Mouse (Mus musculus): ENCODE measurements around the gene Knl1.

The Knl1 gene

DNA sequence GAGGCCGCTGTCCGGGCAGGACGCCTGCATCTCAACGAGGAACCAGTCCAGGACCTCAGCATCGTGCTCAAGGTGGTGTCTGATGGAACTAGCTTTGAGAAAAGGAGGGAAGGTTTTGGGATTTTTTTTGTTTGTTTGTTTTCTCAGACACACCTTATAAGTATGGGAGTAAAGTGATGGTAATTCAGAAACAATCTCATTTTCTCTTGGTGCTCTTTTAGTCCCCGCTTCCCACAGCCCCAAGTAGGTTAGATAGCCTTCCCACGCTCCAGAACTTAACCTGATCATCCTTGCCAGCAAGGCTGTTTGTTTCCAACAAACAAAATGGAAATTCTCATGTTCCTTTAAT, 11.5 kb upstream of the Knl1 start:
- in situ Hi-C loops (cut with MseI, MboI) = no loop called here

GRCm38 (mm10) chr2:119040882-119041281, 6.0 kb upstream of the Knl1 start:
- in situ Hi-C loops (cut with MseI, MboI) = no loop called here

DNA sequence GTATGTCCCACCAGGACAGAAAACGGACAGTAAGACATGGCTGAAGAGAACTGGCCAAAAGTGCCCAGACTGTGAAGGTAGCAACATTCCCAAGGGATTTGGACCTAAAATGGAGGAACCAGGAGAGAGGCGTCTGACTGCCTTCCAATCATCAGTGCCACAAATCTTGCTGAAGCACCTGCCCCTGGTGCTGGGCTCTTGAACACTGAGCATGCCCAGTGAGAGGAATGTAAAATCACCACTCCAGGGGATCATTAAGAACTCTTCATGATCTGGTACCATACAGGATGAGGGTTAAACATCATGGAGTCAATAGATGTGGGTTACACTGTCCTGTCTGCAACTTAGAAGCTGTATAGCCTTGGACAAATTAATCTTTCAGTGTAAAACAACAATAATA, 1.8 kb upstream of the Knl1 start:
- in situ Hi-C loops (cut with MseI, MboI) = no loop called here

DNA sequence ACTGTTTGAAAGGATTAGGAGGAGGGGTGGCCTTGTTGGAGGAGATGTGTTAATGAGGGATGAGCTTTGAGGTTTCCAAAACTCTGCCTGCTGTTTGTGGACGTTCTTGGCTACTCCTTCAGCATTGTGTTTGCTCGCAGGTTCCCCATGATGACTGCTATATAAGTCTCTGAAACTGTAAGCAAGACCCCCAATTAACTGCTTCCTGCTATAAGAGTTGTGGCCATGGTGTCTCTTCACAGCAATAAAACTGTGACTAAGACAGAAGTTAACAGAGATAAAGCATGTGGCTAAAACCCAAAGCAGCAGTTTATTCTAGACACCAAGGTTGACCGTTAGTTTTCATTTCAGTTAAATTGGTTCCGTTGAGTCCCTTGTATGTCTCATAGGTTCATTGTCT, 930 bp downstream of the Knl1 start:
- in situ Hi-C loops (cut with MseI, MboI) = no loop called here

DNA sequence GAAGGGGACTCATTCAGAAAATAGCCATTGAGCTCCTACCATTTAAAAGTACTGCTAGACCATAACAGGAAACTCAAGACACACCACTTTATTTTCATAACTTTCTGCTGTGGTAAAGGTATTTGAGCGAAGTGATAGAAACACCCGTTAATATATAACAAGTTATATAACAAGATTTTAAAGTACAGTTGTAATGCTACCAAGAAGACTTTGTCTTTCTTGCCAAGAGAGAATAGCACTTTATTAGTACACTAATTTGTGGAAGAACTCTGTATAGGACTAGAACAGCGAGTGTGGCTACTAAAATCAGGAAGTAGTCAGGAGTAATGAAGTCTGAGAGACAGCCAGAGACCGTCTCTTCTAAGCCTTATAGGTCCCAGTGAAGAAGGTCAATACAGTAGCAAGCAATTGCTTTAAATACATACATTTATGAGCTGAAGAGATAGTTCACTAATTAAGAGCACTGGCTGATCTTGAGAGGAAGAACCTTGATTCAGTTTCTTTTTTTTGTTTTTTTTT, 3.3 kb downstream of the Knl1 start:
- in situ Hi-C loops (cut with MseI, MboI) = no loop called here

GRCm38 (mm10) chr2:119060139-119060538, 13.2 kb downstream of the Knl1 start:
- in situ Hi-C loops (cut with MseI, MboI) = no loop called here

DNA sequence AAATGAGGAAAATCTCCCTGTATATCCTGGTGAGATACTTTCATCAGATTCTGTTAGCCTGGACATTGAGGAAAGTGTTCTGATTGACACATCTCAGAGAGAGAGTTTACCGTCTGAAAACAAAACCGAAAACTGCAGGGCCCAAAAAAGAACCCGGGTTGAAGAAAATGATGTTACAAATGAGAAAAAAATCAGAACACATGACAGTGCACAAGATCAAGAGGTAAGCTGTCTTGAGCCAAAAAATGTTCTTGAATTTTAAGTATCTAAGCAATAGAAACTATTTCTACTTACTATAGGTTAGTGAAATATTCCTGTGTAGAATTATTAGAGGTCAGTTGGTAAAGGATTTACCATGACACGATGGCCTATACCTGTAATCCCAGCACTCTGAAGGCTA, 25.5 kb downstream of the Knl1 start:
- in situ Hi-C loops (cut with MseI, MboI) = no loop called here

DNA sequence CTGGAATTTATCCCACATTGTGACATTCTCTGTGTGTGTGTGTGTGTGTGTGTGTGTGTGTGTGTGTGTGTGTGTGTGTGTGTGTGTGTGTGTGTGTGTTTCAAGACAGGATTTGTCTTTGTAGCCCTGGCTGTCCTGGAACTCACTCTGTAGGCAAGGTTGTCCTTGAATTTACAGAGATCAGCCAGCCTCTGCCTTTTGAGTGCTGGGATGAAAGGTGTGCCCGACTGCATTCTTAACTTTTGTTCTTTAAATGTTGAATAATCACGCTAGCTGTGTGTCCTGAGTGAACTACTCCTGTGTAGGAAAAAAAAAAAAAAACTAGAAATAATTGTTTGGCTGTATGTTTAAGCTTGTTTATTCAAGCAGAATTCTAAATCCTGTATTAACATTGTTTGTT, 39.2 kb downstream of the Knl1 start:
- in situ Hi-C loops (cut with MseI, MboI) = no loop called here

DNA sequence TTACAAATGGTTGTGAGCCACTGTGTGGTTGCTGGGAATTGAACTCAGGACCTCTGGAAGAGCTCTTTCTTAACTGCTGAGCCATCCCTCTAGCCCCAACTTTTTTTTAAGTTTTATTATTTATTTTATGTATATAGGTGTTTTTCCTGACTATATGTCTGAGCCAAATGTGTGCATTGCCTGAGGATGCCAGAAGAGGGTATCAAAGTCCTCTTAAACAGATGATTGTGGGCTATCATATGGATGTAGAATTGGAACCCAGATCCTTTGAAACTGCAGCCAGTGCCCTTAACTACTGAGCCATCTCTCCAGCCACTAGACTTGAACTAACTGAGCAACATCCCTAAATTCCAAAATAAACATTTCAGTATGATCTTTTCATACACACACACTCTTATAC, 54.6 kb downstream of the Knl1 start:
- in situ Hi-C loops (cut with MseI, MboI) = no loop called here

- in situ Hi-C loops (cut with MseI, MboI) = no loop called here
Measured at GRCm38 (mm10) chr2:119106583-119106982, 59.7 kb downstream of the Knl1 start.

DNA sequence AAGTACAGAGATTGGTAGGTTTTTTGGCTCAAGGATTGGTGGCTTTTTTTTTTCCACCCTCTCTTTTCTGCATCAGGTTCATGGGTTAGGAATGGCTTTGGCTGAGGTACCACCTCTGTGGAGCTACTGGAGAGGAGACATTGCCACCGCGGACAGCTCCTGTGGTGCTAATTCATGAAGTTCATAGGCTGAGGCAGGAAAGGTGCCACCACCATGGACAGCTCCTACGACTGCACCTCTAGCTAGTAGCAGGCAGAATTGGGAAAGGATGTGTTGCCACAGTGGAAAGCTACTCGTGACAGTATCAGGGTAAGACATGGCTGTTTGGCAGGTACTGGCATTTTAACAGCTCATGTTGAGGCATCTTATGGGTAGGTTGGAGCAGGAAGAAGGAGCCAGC, 61.6 kb downstream of the Knl1 start:
- in situ Hi-C loops (cut with MseI, MboI) = no loop called here

- in situ Hi-C loops (cut with MseI, MboI) = no loop called here
Measured at GRCm38 (mm10) chr2:119111060-119111459, 64.1 kb downstream of the Knl1 start.

- in situ Hi-C loops (cut with MseI, MboI) = no loop called here
Measured at GRCm38 (mm10) chr2:119112438-119113112, 65.7 kb downstream of the Knl1 start, which contains the start of gene Rad51. Rad51 (plus strand) TSS chr2:119112793.

- in situ Hi-C loops (cut with MseI, MboI) = no loop called here
Measured at GRCm38 (mm10) chr2:119113121-119113925, 66.4 kb downstream of the Knl1 start.

DNA sequence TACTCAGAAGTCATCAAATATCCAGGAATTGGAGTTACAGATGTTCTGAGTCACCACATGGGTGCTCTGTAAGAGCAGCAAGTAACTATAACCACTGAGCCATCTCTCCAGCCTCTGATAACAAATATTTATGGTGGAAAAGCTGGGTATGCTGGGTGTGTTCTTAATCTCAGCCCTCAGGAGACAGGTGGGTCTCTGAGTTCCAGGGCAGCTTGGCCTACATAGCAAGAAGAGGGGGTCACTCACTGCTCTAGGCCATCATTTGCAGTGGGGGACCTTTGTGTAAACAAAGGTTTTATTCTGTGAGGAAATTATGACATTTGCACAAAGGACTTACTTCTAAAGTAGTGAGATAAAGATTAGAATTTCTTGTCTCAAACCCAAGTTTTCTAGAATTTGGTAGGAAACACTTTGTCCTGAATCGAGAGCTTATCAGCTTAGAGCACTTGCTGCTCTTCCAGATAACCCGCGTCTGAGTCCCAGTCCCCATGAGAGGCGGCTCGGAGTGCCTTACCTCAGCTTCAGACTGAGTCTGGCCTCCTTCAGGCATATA, 89.5 kb downstream of the Knl1 start:
- in situ Hi-C loops (cut with MseI, MboI) = no loop called here

GRCm38 (mm10) chr2:119145199-119145598, 98.3 kb downstream of the Knl1 start:
- in situ Hi-C loops (cut with MseI, MboI) = no loop called here

DNA sequence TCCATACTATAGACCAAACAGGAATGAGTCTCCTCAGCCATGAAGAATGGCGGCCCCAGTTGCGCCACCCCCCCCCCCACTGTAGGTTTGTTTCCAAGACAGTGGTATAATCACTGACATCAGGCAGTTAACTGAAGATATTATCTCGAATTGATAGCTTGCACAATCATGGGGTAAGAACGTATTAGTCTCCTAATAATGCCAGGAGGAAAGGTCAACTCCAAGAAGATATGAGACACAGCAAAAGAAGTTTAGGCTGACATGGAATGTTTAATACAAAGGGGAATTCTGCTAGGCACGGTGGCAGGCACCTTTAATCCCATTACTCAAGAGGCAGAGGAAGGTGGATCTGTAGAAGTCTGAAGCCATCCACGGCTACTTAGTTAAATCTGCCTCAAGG, 99.5 kb downstream of the Knl1 start:
- in situ Hi-C loops (cut with MseI, MboI) = no loop called here

DNA sequence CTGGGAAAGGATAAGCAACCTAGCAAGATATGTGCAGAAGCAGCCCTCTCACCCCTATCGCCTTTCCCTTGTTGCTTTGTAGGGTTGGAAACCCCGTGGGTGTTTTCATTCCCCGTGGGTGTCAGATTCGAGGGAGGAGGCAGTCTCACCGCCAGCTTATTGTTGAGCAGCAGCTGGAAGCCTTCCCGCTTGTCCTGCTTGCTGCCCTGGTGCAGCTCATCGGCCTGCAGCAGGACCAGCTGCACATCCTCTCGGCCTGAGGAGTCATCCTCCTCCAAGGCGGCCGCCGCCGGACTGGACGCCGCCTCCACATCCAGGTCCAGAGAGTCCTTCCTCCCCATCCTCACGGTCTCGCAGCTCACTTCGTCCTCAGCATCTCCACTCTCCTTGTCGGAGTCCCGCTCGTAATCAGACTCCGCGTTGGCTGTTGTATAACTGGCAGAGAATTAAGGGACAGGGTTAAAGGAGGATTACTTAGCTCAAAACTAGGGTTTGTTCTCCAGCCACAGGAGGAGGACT, 100.3 kb downstream of the Knl1 start:
- in situ Hi-C loops (cut with MseI, MboI) = no loop called here

GRCm38 (mm10) chr2:119147775-119148174, 100.9 kb downstream of the Knl1 start:
- in situ Hi-C loops (cut with MseI, MboI) = no loop called here

DNA sequence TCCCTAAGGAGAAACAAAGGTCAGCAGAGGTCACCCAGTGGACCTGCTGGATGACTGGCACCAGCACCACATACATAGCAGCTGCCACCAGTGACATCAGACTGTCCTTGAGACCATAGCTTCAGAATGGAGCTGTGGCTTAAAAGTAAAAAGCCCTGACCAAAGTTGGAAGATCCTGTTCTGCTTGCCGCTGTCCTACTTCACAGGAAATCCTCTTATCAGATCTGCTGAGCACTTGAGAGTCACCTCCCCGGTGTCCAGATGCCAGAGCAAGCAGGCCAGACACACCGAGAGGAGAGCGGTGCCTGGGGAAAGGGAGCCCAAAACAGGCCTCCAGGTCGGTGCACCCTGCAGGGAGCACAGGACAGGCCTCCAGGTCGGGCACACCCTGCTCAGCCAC, 105.3 kb downstream of the Knl1 start:
- in situ Hi-C loops (cut with MseI, MboI) = loop anchor here (5.0 kb wide), 1 partner anchor 35 kb away; no protein-coding TSS in a partner anchor

DNA sequence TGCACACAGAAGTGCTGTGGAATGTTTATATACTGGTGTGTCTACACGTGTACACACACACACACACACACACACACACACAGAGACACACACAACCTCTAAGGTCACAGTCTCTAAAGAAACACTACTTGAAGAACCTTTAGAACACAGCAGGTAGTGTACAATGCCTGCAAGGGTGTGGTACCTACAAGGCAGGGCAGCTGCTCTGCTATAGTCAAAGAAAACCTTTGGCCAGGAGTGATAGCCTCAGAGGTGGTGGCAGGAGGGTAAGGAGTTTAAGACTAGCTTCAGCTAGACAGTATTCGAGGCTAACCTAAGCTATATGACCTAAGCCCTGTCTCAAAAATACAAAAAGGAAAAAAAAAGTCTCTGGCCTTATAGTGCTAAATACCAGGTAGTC, 107.8 kb downstream of the Knl1 start:
- in situ Hi-C loops (cut with MseI, MboI) = loop anchor here (5.0 kb wide), 1 partner anchor 33 kb away; no protein-coding TSS in a partner anchor

Measured in mouse trophoblast stem cell (cell line).